Mouse (Mus musculus) brown adipose tissue, adult 24 weeks (tissue): ENCODE data around the gene Nhlrc2. TPM values are rescaled to one million over a fixed set of nuclear protein-coding genes. Genes with fewer than 3 reads are reported as not detected.

Experiments used
- H3K27ac ChIP-seq: fragments of 200-500 bp; replicated peaks from 2 replicates; pipeline ENCODE4 v1.5.1; 2012; ENCODE audit warnings: low read depth, mild to moderate bottlenecking, low read length
- H3K4me1 ChIP-seq: fragments of 200-500 bp; 2 replicates; pipeline ENCODE4 v1.6.1; 2012; ENCODE audit warnings: low read length, mixed read lengths; ENCODE audit not compliant: control insufficient read depth, insufficient read depth, insufficient read length
- H3K4me3 ChIP-seq: fragments of 200-500 bp; 2 replicates; pipeline ENCODE4 v1.5.1; 2012; ENCODE audit warnings: low read depth, mild to moderate bottlenecking, low read length, moderate library complexity; ENCODE audit not compliant: insufficient read depth
- polyA plus RNA-seq: library from polyadenylated mRNA; stranded (reverse); fragments of >200 nt; gene quantifications from 2 replicates; pipeline ENCODE4 v1.2.4, GENCODE M21; 2012; ENCODE audit not compliant: missing spikeins, insufficient read depth, insufficient read length

Nhlrc2 gene
- polyA plus RNA-seq, 1 experiment: 9.9 TPM

DNA sequence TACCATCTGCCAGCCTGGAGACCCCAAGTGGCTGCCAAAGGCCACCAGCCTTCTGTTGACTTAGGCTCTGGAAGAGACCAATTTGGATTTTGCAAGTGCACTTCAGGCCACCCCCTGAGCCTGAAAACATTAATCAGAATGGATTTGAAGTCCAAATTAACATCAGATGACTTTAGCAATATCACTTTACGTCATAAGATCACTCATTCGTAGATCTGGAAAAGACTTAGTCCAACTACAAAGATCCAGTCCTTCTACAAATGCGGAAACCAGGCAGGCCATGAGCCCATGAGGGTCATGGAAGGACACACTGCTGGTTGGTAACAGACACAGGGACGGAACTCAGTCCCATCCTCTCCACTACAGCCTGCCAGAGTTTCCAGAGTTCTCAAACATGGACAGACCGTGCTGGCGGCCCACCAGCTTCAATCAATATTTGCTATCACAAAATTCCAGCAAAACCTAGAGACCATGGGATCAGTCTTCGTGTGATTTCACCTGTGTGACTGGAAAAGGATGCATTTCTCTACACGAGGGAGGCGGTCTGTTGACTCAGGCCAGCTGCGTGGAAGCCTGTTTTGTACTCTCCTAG lies 79.9 kb downstream of the Nhlrc2 start:
- no peak overlapping the region for H3K27ac ChIP-seq
- H3K4me3 ChIP-seq: no peak overlapping the region
- H3K4me1 ChIP-seq: peaks cover 4% of the 10 kb centered on the region; the same call in 1 of the 2 replicates

DNA sequence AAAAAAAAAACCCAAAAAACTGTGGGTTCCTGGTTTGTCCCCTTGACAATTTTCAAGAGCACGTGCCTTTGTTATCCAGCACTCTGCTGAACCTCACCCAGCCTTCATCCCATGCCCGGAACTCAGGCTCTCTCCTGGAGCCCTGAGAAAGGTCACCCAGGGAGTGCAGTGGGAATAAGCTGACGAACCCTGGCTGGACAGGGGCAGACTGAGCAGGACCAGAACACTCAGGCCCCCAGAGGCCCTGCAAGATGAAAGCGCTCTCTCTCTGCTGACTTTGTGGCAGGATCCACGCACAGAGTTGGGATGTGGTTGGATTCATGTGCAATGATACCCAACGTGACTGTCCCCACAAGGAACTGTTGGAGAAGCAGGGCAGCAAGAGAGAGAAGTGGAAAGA lies 81.6 kb downstream of the Nhlrc2 start:
- Histone ChIP-seq H3K27ac (no peak overlapping the region), H3K4me1 (peaks cover 4% of the 10 kb centered on the region; the same call in 1 of the 2 replicates), H3K4me3 (no peak overlapping the region)

DNA sequence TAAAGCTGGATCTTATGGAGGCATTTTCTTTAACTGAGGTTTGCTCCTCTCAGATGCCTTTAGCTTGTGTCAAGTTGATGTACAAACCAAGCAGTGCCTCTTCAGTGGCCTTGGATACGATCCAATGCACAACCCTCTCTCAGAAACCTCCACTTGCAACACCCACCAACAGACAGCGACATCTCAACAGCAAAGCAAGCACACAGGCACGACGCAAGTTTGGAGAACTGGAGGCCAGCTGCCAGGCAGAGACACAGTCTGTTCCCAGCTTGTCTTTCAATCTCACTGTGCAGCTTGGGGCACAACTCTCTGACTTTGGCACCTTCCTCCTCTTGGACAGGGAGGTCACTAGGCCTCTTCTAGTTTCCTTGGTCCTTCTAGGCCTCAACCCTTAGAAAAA lies 83.0 kb downstream of the Nhlrc2 start:
- no peak overlapping the region for H3K4me3 ChIP-seq
- no peak overlapping the region for H3K27ac ChIP-seq
- H3K4me1 ChIP-seq: peaks cover 4% of the 10 kb centered on the region; the same call in 1 of the 2 replicates

DNA sequence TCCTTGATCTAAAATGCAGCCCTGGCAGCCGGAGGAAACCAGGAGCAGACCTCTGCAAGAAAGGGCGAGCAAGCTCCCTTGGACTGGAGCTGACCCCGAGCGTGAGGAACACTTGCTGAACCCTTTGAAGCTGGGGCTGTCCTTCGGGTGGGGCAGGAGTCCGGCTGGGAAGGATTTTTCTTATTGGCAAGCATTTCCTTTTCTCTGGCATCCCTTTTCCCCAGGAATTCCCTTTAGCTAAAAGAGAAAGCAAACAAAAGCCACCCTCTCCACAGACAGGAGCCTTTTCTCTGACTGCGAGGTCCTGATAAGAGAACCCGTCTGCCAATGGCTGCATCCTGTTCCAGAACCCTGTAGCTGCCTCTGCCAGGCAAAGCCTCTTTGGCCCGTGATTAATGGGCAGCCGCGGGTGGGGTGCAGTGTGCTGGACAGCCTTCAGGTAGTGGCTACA lies 83.4 kb downstream of the Nhlrc2 start:
- peaks cover 4% of the 10 kb centered on the region; the same call in 1 of the 2 replicates for H3K4me1 ChIP-seq
- H3K4me3 ChIP-seq: no peak overlapping the region
- H3K27ac ChIP-seq: no peak overlapping the region

DNA sequence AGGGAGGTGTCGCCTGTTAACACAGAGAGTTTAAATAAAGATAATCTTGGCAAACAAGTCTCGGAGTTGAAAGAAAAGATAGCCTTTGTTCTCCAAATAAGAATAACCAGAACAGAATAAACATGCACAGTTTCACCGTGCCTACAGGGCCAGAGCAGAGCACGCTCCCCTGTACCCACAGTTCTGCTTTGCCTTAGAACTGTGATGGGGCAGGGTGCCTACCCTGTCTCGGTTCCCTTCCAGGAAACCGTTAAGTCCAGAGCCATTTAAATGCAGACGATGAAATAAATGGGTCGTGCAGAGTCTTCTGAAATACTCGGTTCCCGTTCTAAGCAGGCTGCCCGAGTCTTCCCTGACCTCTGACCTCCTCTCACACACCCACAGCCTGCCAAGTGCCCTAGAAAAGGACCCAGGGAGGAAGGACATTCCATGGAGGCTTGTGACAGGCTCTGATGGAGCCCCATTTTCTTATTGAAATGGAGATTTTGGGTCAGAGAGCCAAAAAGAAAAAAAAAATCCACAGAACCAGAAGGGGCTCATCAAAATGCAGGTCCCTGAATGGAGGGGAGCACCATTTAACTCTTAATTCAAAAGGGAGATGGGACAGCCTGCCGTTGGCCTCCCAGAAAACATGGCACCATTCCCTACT lies 89.1 kb downstream of the Nhlrc2 start:
- H3K27ac ChIP-seq: no peak overlapping the region
- no peak overlapping the region for H3K4me3 ChIP-seq
- no peaks in the 10 kb centered on the region for H3K4me1 ChIP-seq

DNA sequence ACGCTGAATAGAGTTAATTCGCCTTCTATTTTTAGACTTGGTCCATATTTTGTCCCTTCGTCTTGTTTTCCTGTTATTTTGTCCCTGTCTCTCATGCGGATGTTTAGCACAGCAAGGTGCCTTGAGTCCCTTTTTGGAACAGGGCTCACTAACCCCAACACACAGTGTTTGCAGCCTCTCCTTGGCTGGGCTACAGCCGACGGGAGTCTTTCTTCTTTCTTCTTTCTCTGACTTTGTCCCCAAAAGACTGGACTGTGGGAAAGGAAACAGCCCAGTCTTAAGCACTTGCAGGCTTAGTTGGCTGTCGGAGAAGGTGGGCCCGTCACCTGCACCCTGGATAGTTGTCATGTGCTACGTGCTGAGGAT lies 89.6 kb downstream of the Nhlrc2 start:
- H3K4me1 ChIP-seq: no peaks in the 10 kb centered on the region
- no peak overlapping the region for H3K4me3 ChIP-seq

DNA sequence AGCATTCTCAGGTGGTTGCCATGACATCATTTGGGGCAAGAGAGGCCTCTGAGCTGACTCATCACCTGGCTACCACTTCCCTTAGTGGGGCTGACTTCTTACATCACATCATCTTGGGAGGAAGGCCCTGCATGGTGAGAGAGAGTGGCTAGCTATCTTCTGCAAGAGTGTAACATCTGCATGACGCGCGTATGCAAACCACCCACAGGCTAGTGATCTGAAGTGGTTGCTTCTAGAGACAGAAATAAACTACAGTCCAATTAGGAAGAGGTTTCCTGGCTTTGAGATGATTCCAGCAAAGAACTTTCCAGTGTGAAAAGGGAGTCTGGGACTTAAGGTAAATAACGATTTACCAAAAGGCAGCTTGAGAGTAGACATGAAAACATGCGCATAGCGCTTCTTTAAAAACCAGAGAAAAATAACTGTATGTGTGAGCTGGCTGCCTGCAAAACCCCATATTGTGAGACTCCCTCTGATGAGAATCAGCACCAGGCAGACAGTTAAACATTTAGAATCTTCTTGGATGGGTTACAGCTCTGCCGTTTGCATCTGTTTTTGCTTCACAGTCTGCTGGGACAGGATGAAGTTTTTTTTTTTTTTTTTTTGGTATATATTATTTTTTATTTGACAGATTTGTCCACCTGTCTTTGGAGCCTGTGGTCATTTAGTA lies 99.5 kb downstream of the Nhlrc2 start:
- H3K4me3 ChIP-seq: no peak overlapping the region
- no peak overlapping the region for H3K27ac ChIP-seq
- no peaks in the 10 kb centered on the region; the same call in 1 of the 2 replicates for H3K4me1 ChIP-seq

More for the DNA sequence above, 89.6 kb downstream of the Nhlrc2 start:
- no peak overlapping the region for H3K27ac ChIP-seq

DNA sequence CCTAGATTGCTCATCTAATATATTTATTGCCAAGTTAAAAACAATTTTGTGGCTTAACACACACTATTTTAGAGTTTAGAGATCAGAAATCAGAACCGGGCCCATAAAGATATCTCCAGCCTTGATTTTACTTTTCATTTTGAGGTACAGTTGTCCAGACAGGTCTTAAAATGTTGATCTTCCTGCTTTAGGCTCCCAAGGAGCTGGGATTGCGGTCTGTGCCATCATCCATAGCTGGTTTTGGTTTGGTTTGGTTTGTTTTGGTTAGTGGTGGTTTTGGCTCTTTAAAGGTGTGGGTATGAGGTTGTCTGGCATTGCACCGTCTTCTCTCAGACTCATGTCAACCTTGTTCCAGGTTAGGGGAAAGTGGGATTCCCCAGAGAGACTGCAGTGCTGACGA lies 103.2 kb downstream of the Nhlrc2 start:
- no peak overlapping the region for H3K4me3 ChIP-seq
- H3K4me1 ChIP-seq: no peaks in the 10 kb centered on the region; the same call in 1 of the 2 replicates
- no peak overlapping the region for H3K27ac ChIP-seq

DNA sequence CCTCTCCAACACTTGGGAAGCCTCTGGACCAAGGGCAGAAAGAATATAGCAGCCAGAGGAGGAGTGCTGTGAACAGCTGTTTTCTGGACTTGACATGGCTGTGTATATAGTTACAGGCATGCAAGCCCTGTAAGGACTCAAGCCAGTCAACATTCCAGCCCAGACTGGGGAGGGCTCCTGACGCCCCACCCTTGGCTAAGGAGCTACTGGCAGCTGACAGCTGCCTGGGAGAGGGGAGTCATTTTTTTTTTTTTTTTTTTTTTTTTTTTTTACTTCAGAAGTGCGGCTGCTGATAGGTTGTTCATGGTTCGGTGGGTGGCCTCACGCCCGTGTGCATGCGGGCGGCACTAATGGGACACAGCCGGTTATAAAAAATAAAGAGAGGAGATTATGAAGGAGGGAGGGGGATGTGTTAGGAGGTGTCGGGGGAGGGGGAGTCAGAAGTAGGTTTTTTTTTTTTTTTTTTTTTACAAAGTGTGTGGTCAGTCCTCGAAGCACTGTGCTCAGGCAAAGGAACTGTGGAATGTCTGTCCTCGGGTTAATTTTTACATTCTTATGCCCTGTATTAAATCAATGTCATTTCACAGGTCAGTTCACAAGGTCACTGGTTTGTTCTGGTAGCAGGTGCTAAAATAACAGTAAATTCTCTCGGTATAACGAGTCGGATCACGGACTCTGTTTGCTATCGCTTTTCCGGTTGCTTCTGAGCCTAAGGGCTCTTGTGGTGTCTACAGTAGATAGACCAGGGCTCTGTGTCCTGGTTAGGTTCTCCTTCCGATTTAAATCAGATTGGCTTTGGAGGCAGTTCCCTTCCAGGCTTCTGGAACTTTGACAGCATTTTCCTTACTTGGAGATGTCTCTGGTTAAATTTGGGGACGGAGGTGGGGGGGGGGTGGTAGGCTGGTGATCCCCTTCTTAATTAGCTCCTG lies 104.2 kb downstream of the Nhlrc2 start:
- Histone ChIP-seq H3K27ac (no peak overlapping the region), H3K4me1 (no peaks in the 10 kb centered on the region; the same call in 1 of the 2 replicates), H3K4me3 (0 out of 2 replicates have a peak overlapping the region, but pooled peaks have one; percentile 2)

Other genes starting within 250 kb of the Nhlrc2 start
- gene Nrap, start 158.2 kb upstream of the Nhlrc2 start, polyA plus RNA-seq: 3.8 and 6.4 TPM in 2 replicates
- gene Casp7, start 151.1 kb upstream of the Nhlrc2 start, polyA plus RNA-seq: 5.4 and 8.2 TPM in 2 replicates
- not detected in 2 replicates for gene Plekhs1, start 86.6 kb upstream of the Nhlrc2 start, polyA plus RNA-seq
- 5.2 and 5.5 TPM in 2 replicates for gene Dclre1a, start within 50 bp of the Nhlrc2 start, polyA plus RNA-seq
- 21.8 and 23.9 TPM in 2 replicates for gene Adrb1, start 173.9 kb downstream of the Nhlrc2 start, polyA plus RNA-seq